8 mouse cellular contexts compared by ENCODE assay signal in the genomic region with DNA sequence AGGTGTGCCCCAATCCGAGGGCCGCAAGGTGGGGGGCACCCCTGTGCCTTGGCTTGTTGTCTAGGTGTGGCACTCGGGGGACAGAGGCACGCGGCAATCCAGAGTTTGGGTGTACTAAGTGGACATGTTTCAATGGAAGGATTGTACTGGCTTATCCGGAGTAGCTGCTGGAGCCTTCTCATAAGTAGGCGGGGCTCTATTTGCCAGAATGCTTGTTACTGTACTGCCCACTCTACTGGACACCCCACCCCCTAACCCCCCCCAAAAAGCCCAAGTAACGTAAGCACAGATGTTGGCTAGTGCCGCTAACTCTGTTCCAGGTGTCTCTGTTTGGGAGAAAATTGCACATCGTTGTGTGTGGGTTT. TPM values are rescaled to one million over a fixed set of nuclear protein-coding genes. Genes with fewer than 3 reads are reported as not detected.
DNase-seq lines count a peak whose midpoint lies in the region; ATAC-seq lines count a peak whose summit lies in the region.

No protein-coding gene starts in this region.

- H3K27me3 ChIP-seq in forebrain, embryonic 15.5 days, result no peaks in the 10 kb centered on the region
- H3K27me3 ChIP-seq in liver, embryonic 13.5 days, result no peaks in the 10 kb centered on the region
- H3K27me3 ChIP-seq in neural tube, embryonic 14.5 days (ENCODE audit: control insufficient read depth, insufficient read depth, low read length), result no peaks in the 10 kb centered on the region

- no peaks in the 10 kb centered on the region for H3K9me3 ChIP-seq in forebrain, embryonic 15.5 days
- no peaks in the 10 kb centered on the region for H3K9me3 ChIP-seq in liver, embryonic 13.5 days (replicated peaks)
- H3K9me3 ChIP-seq in neural tube, embryonic 14.5 days (ENCODE audit: control insufficient read depth, low read length), result no peaks in the 10 kb centered on the region

- peak overlapping the region; percentile 87 for H3K4me3 ChIP-seq in forebrain, embryonic 15.5 days
- peak overlapping the region; percentile 89 for H3K4me3 ChIP-seq in liver, embryonic 13.5 days (replicated peaks)
- peak overlapping the region; percentile 92 for H3K4me3 ChIP-seq in neural tube, embryonic 14.5 days (ENCODE audit: low read depth, low read length)

- peak overlapping the region; percentile 61 for H3K27ac ChIP-seq in forebrain, embryonic 15.5 days (replicated peaks)
- H3K27ac ChIP-seq in liver, embryonic 13.5 days, result peak overlapping the region; percentile 77
- H3K27ac ChIP-seq in neural tube, embryonic 14.5 days (ENCODE audit: low read depth, low read length), result peak overlapping the region; percentile 74

- WGBS in forebrain, embryonic 15.5 days, result 4% methylated on average over 10 of the region's 10 CpGs
- WGBS in liver, embryonic 13.5 days (ENCODE audit: insufficient replicate concordance), result 3% methylated on average over 10 of the region's 10 CpGs
- WGBS in neural tube, embryonic 14.5 days, result 4% methylated on average over 10 of the region's 10 CpGs

- no peak for DNase-seq in frontal cortex, postnatal 25 days (ENCODE audit: low spot score in 2 of 2)
- DNase-seq in MEL-GATA-1-ER (ENCODE audit: extremely low read depth, low read depth), result peak; percentile 45
- DNase-seq in liver, embryonic 13.5 days, result no peak
- no peak for DNase-seq in right cerebral cortex, adult 18-20 months
- no peak for DNase-seq in cerebellum, adult 8-10 months

- ATAC-seq in frontal cortex, adult (ENCODE audit: low TSS enrichment), result peak; percentile 29; the same call in 1 of the 2 replicates
- no peak; the same call in 1 of the 2 replicates for ATAC-seq in forebrain, embryonic 15.5 days (replicated peaks)
- peak; percentile 47 for ATAC-seq in liver, embryonic 13.5 days (ENCODE audit: low read depth)
- no peak; the same call in 1 of the 2 replicates for ATAC-seq in neural tube, embryonic 14.5 days (ENCODE audit: low read depth)

- H3K36me3 ChIP-seq in forebrain, embryonic 15.5 days, result no peaks in the 10 kb centered on the region
- no peaks in the 10 kb centered on the region for H3K36me3 ChIP-seq in liver, embryonic 13.5 days
- H3K36me3 ChIP-seq in neural tube, embryonic 14.5 days (ENCODE audit: control insufficient read depth, insufficient read depth, low read length), result no peaks in the 10 kb centered on the region

- H3K9ac ChIP-seq in forebrain, embryonic 15.5 days (replicated peaks), result peak overlapping the region; percentile 87
- H3K9ac ChIP-seq in liver, embryonic 13.5 days, result peak overlapping the region; percentile 92
- H3K9ac ChIP-seq in neural tube, embryonic 14.5 days (replicated peaks; ENCODE audit: low read depth, low read length), result peak overlapping the region; percentile 86

- H3K4me2 ChIP-seq in forebrain, embryonic 15.5 days (replicated peaks), result peak overlapping the region; percentile 96
- H3K4me2 ChIP-seq in liver, embryonic 13.5 days, result peak overlapping the region; percentile 98
- H3K4me2 ChIP-seq in neural tube, embryonic 14.5 days (ENCODE audit: low read depth, low read length), result peak overlapping the region; percentile 94

- H3K4me1 ChIP-seq in forebrain, embryonic 15.5 days, result peaks cover 3% of the 10 kb centered on the region; the same call in 1 of the 2 replicates
- H3K4me1 ChIP-seq in liver, embryonic 13.5 days (replicated peaks), result peaks cover 33% of the 10 kb centered on the region
- peaks cover 4% of the 10 kb centered on the region; the same call in 1 of the 2 replicates for H3K4me1 ChIP-seq in neural tube, embryonic 14.5 days (ENCODE audit: control insufficient read depth, insufficient read depth, low read length)

RNA-seq across cellular contexts. Expression of a gene that starts 0.6 kb away (rescaled TPM):
- 31.4 and 36.6 TPM in 2 replicates for polyA plus RNA-seq in forebrain, embryonic 15.5 days (2015; fragmentation: Nextera tagmentation; extraction: Ambion mirVana)
- polyA plus RNA-seq in liver, embryonic 13.5 days (2015; fragmentation: Nextera tagmentation; extraction: Ambion mirVana), result 5.3 and 6.3 TPM in 2 replicates
- 37.9 and 44.8 TPM in 2 replicates for polyA plus RNA-seq in neural tube, embryonic 14.5 days (2014; fragmentation: Nextera tagmentation; extraction: Ambion mirVana)

Comparison
In these comparisons a context has a peak if more than half of its experiments do, and no peak if none do; other contexts are left out.
1. ATAC-seq: peak in frontal cortex, adult (single experiment) and liver, embryonic 13.5 days (single experiment); none in forebrain, embryonic 15.5 days (single experiment) and neural tube, embryonic 14.5 days (single experiment).
2. Peak in every context shown above with its lines, with median percentiles within 50 percentile points of each other: H3K27ac ChIP-seq, H3K4me2 ChIP-seq, H3K4me3 ChIP-seq and H3K9ac ChIP-seq.